Mouse (Mus musculus) neutrophil, adult 5-6 weeks (primary cell): Measurements from ENCODE around the gene Cab39l. TPM values are rescaled to one million over a fixed set of nuclear protein-coding genes. Genes with fewer than 3 reads are reported as not detected.

Experiments used
- ATAC-seq: fragments of 151-379, 151-347 bp; 2 replicates; pipeline ENCODE4 v1.8.0; 2017; ENCODE audit warnings: mild to moderate bottlenecking, moderate TSS enrichment; ENCODE audit not compliant: insufficient number of reproducible peaks, poor library complexity, low FRiP score, severe bottlenecking; ENCODE audit errors: extremely low read depth
- total RNA-seq: library from RNA; stranded (forward); fragments of 200-1000 nt; gene quantifications from 2 replicates; pipeline ENCODE4 v1.2.3, GENCODE M21; 2017

The Cab39l gene
- total RNA-seq, 1 experiment from 2014 or later, result 54.2 TPM

GRCm38 (mm10) chr14:59492376-59492775 is 51.6 kb downstream of the Cab39l start:
- ATAC-seq, result no peak

- ATAC-seq, result no peak
These were observed 57.2 kb downstream of the Cab39l start for GRCm38 (mm10) chr14:59497928-59498327.

- 0 out of 2 replicates have a peak, but pooled peaks have one; percentile 33 for ATAC-seq
These were observed 64.1 kb downstream of the Cab39l start for GRCm38 (mm10) chr14:59504831-59505230.

DNA sequence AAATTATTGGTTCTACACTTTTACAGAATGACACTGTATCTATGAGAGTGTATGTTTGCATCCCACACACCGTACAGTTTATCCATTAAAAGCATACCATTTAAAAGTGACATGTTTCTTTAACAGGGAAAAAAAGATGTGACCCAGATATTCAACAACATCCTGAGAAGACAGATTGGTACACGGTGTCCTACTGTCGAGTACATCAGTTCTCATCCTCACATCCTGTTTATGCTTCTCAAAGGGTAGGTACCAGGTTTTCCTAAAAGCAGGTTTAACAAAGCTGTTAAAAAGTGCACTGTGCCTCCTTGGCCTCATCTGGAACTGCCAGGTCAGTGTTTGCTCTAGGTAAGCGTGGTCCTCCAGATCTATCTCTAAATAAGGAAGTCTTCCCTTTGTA is 65.4 kb downstream of the Cab39l start:
- ATAC-seq, result no peak

- ATAC-seq, result no peak
These were observed 73.2 kb downstream of the Cab39l start for GRCm38 (mm10) chr14:59513922-59514444.

DNA sequence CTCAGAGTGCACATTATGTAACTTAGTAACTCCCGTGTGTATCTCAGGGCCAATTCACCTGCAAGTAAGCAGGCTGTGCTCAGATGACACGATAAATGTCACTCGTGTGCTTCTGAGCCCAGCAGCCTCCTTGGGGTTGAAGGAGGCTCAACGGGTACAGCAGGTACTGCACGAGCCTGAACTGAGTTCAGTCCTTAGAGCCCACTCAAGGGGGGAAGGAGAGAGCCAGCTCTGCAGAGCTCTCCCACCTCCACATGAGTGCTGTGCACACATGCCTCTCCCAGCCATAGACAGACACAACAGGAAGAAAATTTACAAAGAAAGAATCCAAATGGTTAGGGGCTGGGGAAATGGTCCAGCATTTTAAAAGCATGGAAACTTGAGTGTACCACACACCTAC is 85.1 kb downstream of the Cab39l start:
- no peak for ATAC-seq

GRCm38 (mm10) chr14:59530801-59531200 is 90.0 kb downstream of the Cab39l start:
- ATAC-seq, result no peak

GRCm38 (mm10) chr14:59532986-59533385 is 92.2 kb downstream of the Cab39l start:
- ATAC-seq, result no peak

- ATAC-seq, result no peak
These were observed 93.1 kb downstream of the Cab39l start for GRCm38 (mm10) chr14:59533908-59534307.

GRCm38 (mm10) chr14:59537829-59538432 is 97.2 kb downstream of the Cab39l start:
- ATAC-seq, result no peak

GRCm38 (mm10) chr14:59540230-59540629 is 99.5 kb downstream of the Cab39l start:
- no peak for ATAC-seq

DNA sequence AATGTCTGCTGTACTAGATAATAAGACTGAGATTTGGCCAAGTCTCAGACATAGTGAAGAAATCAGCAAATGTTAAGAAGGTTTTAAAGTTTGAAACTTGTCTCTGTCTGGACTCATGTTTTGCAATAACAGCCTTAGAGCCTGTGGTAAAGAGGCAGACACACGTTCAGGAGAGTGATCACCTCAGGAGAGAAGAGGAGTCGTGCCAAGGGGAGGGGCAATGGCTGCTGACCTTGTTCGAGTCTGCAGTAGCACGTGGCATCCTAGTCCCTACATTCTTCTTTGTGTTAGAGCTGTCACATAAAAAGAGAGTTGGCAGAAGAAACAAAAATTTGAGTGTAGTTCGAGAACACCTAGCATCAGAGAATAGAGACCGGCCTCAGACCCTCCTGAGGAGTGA is 100.0 kb downstream of the Cab39l start:
- no peak for ATAC-seq

DNA sequence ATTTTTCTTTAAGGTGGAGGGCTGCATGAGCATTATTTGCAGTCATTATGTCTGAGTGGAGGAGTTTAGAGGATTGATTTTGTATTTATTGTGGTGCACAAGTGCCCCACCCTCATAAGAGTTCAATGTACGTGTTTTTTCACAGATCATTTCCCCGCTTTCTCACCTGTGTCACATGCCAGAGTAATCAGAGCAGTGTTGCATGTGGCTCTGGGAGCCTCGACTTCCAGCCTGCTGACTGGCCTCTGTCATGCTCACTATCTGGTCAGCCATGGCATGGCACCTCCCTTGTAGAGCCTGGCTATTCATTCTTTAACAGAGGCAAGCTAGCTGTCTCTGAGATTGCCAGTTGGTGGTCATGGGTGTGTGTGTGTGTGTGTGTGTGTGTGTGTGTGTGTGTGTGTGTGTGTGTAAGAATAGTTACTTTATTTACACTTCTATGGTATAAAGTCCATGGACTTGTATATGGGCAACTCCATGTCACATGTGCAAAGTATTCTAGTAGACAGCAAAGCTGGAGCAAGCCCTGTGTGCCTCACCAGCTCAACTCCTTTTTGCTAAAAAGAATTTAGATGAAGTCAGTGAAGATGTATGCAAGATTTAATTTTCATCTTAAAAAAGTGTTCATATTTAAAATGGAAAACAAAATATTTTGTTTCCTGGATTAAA is 102.5 kb downstream of the Cab39l start:
- no peak for ATAC-seq

DNA sequence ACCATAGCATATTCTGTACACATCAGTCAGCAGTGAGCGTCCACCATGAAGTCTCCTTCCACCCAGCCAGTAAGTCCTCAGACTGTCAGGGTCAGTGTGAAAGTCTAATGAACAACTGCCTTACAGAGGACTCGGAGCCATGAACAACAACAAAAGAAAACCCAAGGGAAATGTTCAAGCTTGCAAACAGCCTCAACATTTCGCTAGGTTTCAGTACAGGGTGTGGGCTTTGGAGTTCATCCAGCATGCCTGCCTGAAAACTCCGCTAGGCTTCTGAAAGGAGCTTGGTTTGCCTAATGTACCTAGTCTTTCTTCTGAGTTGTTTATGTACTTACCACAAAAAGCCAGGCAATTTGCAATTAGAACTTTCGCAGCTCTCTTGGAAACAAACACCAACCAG is 103.2 kb downstream of the Cab39l start:
- ATAC-seq, result no peak

DNA sequence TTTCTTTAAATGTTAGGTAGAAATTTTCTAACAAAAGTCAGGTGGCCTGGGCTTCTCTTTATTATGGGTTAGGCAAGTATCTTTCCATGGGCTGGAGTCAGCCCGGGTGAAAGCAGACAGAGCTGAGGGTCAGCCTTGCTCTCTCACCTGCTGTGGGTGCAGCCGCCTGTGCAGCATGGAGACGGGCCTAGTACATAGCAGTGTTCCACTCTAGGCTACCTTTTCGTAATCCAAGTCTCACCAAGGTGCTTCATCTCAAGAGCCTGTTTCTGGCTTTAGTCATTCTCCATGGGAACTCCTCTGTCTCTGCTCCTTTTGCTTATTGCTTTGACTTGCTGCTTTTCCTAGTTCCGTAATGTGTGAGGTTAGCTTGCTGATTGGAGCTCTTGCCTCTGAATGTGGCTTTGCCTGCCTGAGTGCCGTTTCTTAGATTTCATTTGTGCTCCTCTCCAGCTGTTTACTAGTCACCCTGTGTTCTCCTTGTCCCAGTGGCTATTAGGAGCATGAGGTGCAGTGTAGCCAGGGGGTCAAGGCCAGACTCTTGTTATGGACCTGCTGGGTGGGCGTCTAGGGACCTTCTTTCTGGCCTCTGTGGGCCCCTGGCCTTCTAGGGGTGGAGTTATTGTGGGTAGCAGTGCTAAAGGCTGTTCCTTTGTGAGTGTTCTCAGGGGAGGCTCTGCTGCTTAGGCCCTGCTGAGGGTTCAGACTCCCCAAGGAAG is 105.5 kb downstream of the Cab39l start:
- no peak for ATAC-seq

DNA sequence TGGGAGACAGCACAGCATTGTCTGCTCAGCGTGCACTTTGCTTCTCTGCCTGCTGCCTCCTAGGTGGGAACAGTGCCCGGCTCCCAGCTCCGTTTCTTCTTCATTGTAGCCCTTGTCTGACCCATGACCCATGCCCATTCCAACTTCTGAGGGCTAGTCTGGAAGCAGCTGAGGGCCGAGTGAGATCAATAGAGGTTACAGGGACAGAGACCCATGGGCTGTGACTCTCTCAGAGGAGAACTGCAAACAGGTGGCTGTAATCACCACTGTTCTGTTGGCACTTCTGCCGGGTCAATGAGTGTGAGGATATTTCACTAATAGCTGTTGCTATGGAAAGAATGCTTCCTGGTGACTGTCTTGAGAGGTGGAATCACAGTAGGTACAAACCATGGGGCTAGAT is 106.8 kb downstream of the Cab39l start:
- no peak for ATAC-seq

- no peak for ATAC-seq
These were observed 107.8 kb downstream of the Cab39l start for GRCm38 (mm10) chr14:59548532-59548931.

DNA sequence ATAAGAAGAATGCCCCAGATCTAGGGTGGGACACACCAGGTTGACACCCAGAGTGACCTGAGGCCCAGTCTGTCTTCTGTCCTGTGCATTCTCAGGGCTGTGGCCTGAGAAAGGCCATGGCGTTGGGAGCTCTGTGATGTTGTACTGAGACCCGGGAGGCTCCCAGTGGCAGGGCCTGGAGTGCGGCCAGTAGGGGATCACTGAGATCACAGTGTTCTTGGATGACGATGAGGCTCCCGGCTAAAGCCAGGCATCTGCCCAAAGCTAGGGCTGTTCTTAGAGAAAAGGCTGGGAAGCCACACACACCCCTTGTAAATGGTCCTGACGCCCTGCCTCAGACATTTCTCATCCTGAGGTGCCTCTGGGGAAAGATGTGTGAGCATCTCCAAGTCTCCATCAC is 108.3 kb downstream of the Cab39l start:
- ATAC-seq, result no peak

DNA sequence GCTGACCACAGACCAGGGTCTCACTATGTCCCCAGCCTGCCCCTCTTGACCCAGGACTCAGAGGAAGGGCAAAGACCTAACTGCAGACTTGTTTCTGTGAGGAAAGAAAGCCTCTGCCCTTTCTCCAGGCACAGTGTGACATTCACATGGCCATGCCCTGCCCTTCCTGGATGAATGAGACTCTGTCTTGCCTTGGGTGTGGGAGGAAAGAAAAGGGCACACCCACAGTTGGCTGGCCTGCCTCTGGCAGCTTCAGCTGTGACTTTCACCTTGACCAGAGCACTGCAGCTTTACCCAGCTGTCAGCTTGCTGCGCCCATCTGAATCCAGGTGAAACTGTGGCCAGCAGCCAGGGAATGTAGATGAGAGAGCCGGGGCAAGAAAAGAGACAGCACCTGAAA is 110.1 kb downstream of the Cab39l start:
- no peak for ATAC-seq

GRCm38 (mm10) chr14:59551956-59552355 is 111.2 kb downstream of the Cab39l start:
- no peak for ATAC-seq
